Mouse (Mus musculus) activated CD4-positive, CD25-positive, alpha-beta regulatory T cell, adult 4 months (primary cell): ENCODE data around the gene Nebl. TPM values are rescaled to one million over a fixed set of nuclear protein-coding genes. Genes with fewer than 3 reads are reported as not detected.

Experiments used
- ATAC-seq: one replicate; pipeline ENCODE4 v1.8.0; 2017
- polyA plus RNA-seq, 2 experiments: library from polyadenylated mRNA; unstranded; fragments of 100-300 nt; shearing (Covaris generic); gene quantifications; one replicate each; pipeline ENCODE4 v1.2.1; 2017

Nebl gene
- polyA plus RNA-seq, 2 experiments from 2014 or later = 6.0 to 8.3 TPM

DNA sequence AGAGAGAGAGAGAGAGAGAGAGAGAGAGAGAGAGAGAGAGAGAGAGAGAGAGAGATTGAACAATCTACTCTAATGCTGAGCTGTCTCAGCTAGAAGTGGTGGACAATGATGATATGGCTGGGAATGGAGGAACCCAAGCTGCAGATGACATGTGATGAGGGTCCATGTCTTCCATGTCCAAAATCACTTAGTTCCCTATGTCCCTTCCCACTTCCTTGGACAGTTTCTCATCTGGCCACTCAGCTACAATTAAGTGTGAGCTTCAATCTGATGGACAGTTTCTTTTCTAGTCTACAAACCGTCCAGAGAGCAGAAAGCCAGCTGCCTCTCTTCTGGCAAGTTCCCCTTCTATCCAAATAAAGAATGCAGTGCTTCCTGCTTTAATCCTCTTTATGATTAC, 221.3 kb downstream of the Nebl start:
- no peak for ATAC-seq

- ATAC-seq = no peak
These were observed 223.9 kb downstream of the Nebl start for GRCm38 (mm10) chr2:17507362-17507761.

- no peak for ATAC-seq
These were observed 227.0 kb downstream of the Nebl start for GRCm38 (mm10) chr2:17504115-17504774.

DNA sequence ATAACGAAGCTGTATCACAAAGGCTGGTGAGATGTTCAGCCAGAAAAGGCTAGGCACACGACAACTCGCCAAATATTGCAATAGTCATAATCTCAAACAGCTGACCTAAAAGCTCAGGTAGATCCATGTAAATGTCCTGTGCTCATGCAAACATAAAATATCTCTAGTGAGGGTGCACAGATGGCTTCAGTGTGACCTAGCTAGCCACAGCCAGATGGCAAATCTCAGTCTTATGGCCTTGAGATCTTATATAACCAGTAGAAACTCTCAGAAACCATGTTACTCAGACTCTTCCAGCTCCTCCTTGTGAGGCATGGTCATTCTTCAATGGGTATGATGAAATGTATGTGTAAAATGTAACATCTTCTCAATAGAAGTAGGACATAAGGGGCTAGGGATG, 230.2 kb downstream of the Nebl start:
- ATAC-seq = no peak

DNA sequence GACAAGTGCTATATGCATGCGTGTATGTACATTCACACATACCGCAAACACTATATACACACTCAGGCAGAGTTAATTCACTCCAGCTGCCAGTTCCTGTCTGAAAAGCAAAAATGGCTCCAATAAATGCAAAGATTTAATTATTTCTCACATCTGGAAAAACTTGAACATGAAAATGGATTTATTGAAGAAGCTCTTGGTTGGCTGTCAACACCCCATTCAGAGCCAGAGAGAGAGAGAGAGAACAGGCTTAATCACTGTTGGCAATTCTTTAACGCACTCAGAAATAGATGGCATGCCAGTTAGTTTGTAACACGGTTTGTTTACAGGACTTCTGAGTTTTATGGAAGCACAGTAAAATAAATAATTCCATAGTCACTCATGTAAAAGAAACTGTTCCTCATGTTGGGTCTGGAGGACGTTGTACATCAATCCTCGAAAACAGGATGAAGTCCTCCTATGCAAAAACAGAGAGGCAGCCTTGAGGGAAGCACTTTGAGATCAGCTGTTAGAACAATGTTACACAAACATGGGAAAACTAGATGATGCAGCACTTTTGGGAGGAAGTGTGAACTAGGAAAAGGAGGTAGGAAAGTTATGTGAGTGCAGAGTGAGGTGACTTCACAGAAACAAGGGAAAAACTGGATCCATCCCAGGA, 265.6 kb downstream of the Nebl start:
- ATAC-seq = no peak

DNA sequence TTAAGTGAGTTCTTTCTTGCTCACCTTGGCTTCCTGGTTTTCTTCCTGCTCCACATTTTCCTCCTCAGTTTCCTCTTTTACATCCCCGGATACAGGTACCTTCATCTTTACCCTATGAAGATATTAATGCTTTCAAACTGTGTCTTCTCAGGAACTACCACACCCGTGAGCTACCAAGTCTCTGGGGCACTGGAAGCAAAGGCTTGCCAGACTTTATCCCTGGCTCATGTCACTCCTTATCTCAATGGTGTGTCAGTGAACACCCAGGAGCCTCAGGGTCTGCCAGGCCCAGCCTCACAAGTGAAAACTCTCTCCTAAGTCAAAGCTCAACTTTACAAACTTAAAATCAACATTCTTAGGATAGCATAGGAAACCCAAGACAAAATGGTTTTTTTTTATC, 270.8 kb downstream of the Nebl start:
- ATAC-seq = no peak

- ATAC-seq = no peak
These were observed 277.6 kb downstream of the Nebl start for GRCm38 (mm10) chr2:17453676-17454075.

DNA sequence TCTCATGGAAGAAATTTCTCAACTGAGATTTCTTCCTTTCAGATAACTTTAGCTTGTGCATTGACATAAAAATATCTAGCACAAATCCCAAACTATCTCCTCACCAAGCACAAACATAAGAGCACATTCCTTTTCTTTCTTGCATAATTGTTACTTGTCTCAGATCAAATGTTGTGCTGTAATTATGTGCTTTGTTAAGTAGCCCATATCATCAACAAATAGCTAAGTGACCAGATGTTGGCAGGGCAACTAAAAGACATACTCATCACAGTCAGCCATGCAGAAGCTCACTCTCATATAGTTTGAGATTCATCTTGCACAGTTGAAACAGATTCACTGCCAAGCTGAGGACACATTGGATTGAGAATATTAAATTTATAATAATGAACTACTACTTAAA, 282.9 kb downstream of the Nebl start:
- ATAC-seq = no peak

GRCm38 (mm10) chr2:17443581-17443980, 287.7 kb downstream of the Nebl start:
- ATAC-seq = no peak

DNA sequence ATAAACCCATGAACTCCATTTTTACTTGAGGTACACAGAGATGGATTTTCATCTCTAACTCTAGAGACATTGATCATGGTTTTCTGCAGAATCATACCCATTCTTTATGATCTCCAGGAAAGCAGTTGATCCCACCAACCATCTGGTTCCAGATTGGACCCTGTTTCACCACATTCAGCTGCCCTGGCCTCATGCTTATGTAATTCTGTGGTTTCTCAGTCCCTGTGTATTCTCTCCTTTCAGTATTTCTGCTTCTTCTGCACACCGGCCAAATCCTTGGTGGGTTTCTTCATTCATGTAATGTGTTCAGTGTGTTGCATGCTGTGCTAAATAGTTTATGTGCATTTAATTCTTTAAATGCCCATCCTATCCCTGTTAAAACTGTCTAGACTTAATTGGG, 292.9 kb downstream of the Nebl start:
- no peak for ATAC-seq

DNA sequence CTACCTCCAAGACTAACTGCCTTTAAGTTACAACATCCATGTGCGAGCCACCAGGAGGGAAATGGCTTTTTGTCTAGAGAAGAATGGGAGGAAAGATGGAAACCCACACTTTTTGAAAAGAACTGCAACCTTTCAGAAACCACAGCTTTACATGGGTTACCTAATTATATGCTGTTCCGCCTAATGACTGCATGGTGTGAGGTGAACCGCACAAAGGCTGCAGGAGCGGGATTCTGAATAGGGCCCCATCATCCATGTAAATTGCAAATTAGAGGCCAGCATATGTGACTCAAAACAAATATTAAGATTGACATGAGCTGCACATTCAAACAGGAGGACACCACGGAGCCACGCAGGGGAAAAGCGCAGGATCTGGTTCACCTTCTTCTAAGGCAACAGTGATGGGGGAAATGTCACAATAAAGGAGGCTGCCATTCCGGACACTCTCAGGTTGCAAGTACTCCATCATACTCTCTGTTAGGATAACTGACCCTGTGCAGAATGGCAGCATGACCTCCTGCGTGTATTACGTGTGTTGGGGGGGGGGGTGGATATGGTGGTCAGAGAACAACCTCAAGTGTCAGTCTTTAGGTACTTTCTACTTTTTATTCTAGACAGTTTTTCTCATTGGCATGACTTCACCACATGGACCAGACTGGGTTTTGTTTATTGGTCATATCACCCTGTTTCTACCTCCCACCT, 294.4 kb downstream of the Nebl start:
- ATAC-seq = no peak

DNA sequence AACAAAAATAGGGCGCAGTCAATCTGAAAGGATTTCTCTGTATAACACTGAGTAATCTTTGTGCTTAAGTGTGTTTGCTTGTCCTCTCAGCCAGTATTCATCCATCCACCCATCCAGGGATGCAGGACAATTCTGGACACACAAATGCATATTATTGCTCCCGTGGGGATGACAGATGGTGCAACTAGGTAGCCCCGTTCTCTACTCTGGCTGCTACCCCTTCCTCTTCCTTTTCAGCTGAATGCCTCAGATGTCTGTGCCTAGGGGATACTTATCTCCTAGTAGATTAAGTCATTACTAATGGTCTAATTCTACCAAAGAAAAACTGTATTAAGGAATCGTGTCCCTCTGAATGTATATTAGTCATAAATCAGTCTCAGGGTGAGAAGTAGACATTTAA, 296.0 kb downstream of the Nebl start:
- ATAC-seq = no peak

- no peak for ATAC-seq
These were observed 302.2 kb downstream of the Nebl start for GRCm38 (mm10) chr2:17429028-17429427.

GRCm38 (mm10) chr2:17428156-17428555, 303.1 kb downstream of the Nebl start:
- no peak for ATAC-seq

DNA sequence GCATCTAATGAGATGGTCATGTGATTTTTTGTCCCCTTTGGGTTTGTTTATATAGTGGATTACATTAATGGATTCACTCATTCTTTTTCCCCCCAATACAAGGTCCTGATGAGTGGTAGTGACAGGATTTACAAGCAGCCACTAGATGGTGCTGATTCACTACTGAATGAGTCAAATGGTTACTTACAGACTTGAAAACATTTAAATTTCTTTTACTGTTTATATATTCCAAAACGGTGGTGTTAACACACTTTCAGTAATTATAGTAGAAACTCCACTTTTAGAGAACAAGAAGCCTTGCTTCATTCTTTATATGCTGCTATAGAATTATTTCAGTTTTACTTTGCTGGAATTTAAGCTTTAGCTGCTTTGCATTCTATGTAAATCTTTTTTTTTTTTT, 308.3 kb downstream of the Nebl start:
- peak; percentile 49 for ATAC-seq

- ATAC-seq = peak; percentile 61
These were observed 315.9 kb downstream of the Nebl start for GRCm38 (mm10) chr2:17415347-17415746.

DNA sequence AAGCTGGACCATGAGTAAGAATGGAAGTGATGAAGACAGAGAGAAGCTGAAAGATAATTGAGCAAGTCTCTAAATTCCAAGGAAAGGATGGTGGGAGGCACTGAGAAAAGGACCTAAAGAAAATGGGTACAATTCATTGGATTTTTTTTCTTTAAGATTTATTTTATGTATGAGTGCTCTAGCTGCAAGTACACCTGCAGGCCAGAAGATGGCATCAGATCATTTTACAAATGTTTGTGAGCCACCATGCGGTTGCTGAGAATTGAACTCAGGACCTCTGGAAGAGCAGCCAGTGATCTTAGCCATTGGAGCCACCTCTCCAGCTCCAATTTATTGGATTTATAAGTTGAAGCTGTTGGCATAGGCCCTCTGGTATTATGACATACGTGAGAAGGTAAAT, 316.9 kb downstream of the Nebl start:
- ATAC-seq = no peak

DNA sequence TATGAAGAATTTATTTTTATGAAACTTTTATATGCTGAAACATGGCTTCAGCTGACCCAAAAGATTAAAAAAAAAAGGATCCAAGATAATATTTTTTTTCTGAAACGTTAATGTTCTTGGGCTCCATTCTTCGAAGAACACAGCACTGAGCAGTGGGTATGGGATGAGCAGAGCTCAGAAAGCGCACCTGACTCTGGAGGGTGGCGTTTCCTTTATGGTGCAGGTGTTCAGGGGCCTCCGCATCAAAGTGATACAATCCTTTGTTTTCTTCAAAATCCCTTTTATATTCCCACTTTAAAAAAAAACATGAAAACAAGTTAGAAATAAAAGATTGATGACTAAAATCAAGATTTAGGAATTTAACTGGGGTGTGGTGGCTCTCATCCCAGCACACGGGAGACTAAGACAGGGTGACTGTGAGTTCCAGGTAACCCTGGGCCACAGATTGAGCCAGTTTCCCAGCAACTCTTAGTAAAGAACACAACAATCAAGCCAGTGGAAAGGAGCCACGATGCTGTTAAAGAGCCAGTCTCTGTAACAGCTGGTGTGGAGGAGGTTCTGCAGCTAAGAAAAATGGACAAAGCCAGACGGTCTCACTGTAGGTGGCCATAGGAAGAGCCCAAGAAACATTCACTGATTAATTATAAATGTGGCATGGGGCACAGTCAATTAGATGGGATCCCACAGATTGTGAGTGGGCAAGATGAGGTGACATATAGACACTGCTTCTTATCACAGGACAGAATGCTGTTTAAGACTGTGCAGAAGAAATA, 317.6 kb downstream of the Nebl start:
- no peak for ATAC-seq

GRCm38 (mm10) chr2:17409276-17409675, 322.0 kb downstream of the Nebl start:
- ATAC-seq = no peak

- no peak for ATAC-seq
These were observed 325.2 kb downstream of the Nebl start for GRCm38 (mm10) chr2:17405899-17406531.

- ATAC-seq = no peak
These were observed 328.8 kb downstream of the Nebl start for GRCm38 (mm10) chr2:17402511-17402910.

- no peak for ATAC-seq
These were observed 335.0 kb downstream of the Nebl start for GRCm38 (mm10) chr2:17396235-17396634.

- ATAC-seq = no peak
These were observed 339.9 kb downstream of the Nebl start for GRCm38 (mm10) chr2:17391389-17391788.
